Mouse (Mus musculus) intestine, postnatal 0 days (tissue): ENCODE measurements around the gene Bcat1. TPM values are rescaled to one million over a fixed set of nuclear protein-coding genes. Genes with fewer than 3 reads are reported as not detected.
A peak's percentile ranks its signal among the peaks of the same experiment; 100 is the strongest.

Source experiments
- ATAC-seq: fragments of 200-750 bp; cut with Nextera tagmentation; 2 replicates; pipeline ENCODE4 v1.8.0; 2017; ENCODE audit warnings: mild to moderate bottlenecking, moderate TSS enrichment, moderate library complexity
- H3K27ac ChIP-seq: fragments of 300-500 bp; sonication (generic); 2 replicates; pipeline ENCODE4 v1.5.1; 2014; ENCODE audit warnings: mild to moderate bottlenecking, low read depth, low read length, moderate library complexity
- H3K27me3 ChIP-seq: fragments of 300-500 bp; sonication (generic); replicated peaks from 2 replicates; pipeline ENCODE4 v1.6.1; 2014; ENCODE audit warnings: low read length, mixed read lengths; ENCODE audit not compliant: control insufficient read depth, insufficient read depth
- H3K36me3 ChIP-seq: fragments of 300-500 bp; sonication (generic); 2 replicates; pipeline ENCODE4 v1.6.1; 2014; ENCODE audit warnings: mild to moderate bottlenecking, moderate library complexity; ENCODE audit not compliant: control insufficient read depth, insufficient read depth
- H3K4me1 ChIP-seq: fragments of 300-500 bp; sonication (generic); replicated peaks from 2 replicates; pipeline ENCODE4 v1.6.1; 2014; ENCODE audit warnings: antibody characterized with exemption, low read length, mixed read lengths; ENCODE audit not compliant: control insufficient read depth, insufficient read depth
- H3K4me2 ChIP-seq: fragments of 300-500 bp; sonication (generic); replicated peaks from 2 replicates; pipeline ENCODE4 v1.6.1; 2014; ENCODE audit warnings: low read depth, mild to moderate bottlenecking, moderate library complexity
- H3K4me3 ChIP-seq: fragments of 300-500 bp; sonication (generic); 2 replicates; pipeline ENCODE4 v1.5.1; 2014; ENCODE audit warnings: low read depth, low read length
- H3K9ac ChIP-seq: fragments of 300-500 bp; sonication (generic); 2 replicates; pipeline ENCODE4 v1.6.1; 2014; ENCODE audit warnings: mild to moderate bottlenecking, low read depth, low read length
- H3K9me3 ChIP-seq: fragments of 300-500 bp; sonication (generic); 2 replicates; pipeline ENCODE4 v1.6.1; 2016; ENCODE audit warnings: mixed run types; ENCODE audit not compliant: control insufficient read depth
- CTCF ChIP-seq: sonication (generic); IDR thresholded peaks from 2 replicates; pipeline ENCODE4 v1.5.1; 2016; ENCODE audit warnings: low read depth, mild to moderate bottlenecking, control low read depth, antibody characterized with exemption, moderate library complexity
- WGBS: fragments of 180-500 bp; shearing (Covaris S2); extraction: QIAGEN DNeasy Blood & Tissue Kit; methylation state at CpG from one replicate; pipeline ENCODE4 v1.1.7; 2014; 5-methylcytosine and 5-hydroxymethylcytosine counted together
- polyA plus RNA-seq: library from polyadenylated mRNA; unstranded; fragments of >200 nt; fragmentation: Nextera tagmentation; extraction: Ambion mirVana; gene quantifications from 2 replicates; pipeline ENCODE4 v1.2.1, GENCODE M21; 2015

The Bcat1 gene
- polyA plus RNA-seq, 1 experiment from 2014 or later = 1.0 TPM

DNA sequence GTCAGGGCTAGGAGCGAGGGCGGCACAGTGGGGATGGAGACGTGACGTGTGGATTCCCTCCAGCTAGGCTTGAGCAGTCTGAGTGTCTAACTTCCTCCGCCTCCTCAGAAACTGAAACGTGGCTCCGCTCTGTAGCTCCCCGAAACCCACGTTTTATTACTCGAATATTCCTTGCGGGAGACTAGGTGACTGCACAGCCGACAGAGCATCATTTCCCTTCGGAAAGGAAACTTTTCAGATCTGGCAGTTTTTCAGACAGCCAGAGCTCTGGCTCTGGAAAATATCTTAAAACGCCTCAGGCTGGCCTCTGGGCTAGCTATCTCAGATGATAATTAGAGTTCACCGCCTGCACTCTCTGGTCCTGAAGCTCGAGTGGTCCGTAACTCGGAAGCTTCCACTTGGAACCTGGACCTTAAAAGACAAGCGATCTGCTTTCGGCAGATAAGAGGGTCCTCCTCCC, 866 bp downstream of the Bcat1 start:
- 1% methylated on average over 20 of the region's 20 CpGs for WGBS
- no peak overlapping the region for H3K9ac ChIP-seq
- no peaks in the 10 kb centered on the region for H3K9me3 ChIP-seq
- no peaks in the 10 kb centered on the region for H3K36me3 ChIP-seq
- no peak for ATAC-seq
- 0 out of 2 replicates have a peak, but pooled peaks cover 3% of the 10 kb centered on the region for H3K4me1 ChIP-seq
- H3K4me2 ChIP-seq = peak overlapping the region; percentile 63
- no peak overlapping the region for H3K27ac ChIP-seq
- TF ChIP-seq CTCF = no peak
- H3K27me3 ChIP-seq = peaks cover 21% of the 10 kb centered on the region
- peak overlapping the region; percentile 33 for H3K4me3 ChIP-seq

DNA sequence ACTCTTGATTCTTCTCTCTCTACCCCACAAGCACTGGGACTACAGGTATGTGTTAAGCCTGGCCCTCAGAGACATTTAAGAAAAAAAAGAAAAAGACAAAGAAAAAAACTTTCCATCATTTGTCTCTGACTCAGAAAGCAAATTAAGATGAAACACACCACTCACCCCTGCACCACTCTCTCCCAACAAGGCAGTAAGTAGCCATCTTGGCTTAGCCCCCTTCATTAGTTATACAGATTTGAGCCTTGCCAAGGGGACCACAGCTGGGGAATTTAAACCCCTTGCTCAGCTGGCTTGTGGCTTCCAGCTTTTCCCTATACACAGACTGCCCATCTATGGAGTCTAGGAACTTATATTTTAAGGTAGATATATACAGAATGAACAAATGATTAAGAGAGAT, 1.5 kb downstream of the Bcat1 start:
- no peaks in the 10 kb centered on the region for H3K36me3 ChIP-seq
- H3K9me3 ChIP-seq = no peaks in the 10 kb centered on the region
- 0 out of 2 replicates have a peak, but pooled peaks cover 3% of the 10 kb centered on the region for H3K4me1 ChIP-seq
- no peak overlapping the region for H3K9ac ChIP-seq
- no peak overlapping the region for H3K27ac ChIP-seq
- TF ChIP-seq CTCF = no peak
- H3K4me3 ChIP-seq = no peak overlapping the region
- no peak for ATAC-seq
- H3K27me3 ChIP-seq = peaks cover 21% of the 10 kb centered on the region
- H3K4me2 ChIP-seq = no peak overlapping the region

DNA sequence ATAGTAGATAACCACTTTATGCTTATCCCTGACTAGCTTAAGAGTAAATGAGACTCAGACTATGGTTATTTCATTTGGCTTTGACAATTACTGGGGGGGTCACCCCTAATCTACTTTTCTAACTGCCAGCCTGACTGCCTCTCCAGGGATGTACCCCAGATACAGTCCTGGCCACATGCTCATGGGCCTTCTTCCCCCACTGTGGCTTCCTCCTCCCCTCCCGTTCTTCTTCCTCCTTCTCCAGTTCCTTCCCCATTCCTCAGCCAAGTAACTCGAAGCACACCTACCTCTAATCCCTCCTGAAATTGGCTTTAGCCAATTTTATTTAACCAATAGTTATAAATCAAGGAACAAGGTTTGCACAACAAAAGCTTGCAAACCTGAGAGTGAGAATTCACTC, 6.1 kb downstream of the Bcat1 start:
- no peak overlapping the region for H3K4me2 ChIP-seq
- H3K9me3 ChIP-seq = no peaks in the 10 kb centered on the region
- no peak for TF ChIP-seq CTCF
- WGBS = 67% methylated on average over 2 of the region's 2 CpGs
- H3K4me1 ChIP-seq = no peaks in the 10 kb centered on the region
- no peak for ATAC-seq
- no peak overlapping the region for H3K4me3 ChIP-seq
- H3K27ac ChIP-seq = no peak overlapping the region
- no peaks in the 10 kb centered on the region for H3K36me3 ChIP-seq
- no peak overlapping the region for H3K9ac ChIP-seq
- peaks cover 6% of the 10 kb centered on the region for H3K27me3 ChIP-seq

DNA sequence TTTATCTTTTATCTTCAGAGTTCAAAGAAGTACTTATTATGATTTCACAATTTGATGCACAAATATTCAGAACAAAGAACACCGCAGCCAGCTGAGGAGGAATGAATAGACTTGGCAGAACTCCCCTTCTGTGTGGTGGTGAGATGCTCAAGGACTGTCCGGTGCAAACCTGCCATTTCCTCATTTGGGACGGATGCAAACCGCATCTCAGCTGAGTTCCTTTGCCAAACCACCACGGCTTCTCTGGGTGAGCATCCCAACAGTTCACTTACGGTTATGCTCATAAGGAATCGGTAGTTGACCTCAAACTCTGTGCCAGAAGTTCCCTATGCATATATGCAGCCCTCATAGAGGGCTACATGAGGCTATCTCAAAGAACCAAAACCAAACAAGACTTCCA, 6.6 kb downstream of the Bcat1 start:
- H3K4me3 ChIP-seq = no peak overlapping the region
- no peak for TF ChIP-seq CTCF
- H3K9me3 ChIP-seq = no peaks in the 10 kb centered on the region
- H3K27me3 ChIP-seq = peaks cover 2% of the 10 kb centered on the region; the same call in 1 of the 2 replicates
- ATAC-seq = no peak
- H3K9ac ChIP-seq = no peak overlapping the region
- WGBS = 90% methylated on average over 7 of the region's 7 CpGs
- no peaks in the 10 kb centered on the region for H3K36me3 ChIP-seq
- no peak overlapping the region for H3K27ac ChIP-seq
- no peak overlapping the region for H3K4me2 ChIP-seq
- no peaks in the 10 kb centered on the region for H3K4me1 ChIP-seq

DNA sequence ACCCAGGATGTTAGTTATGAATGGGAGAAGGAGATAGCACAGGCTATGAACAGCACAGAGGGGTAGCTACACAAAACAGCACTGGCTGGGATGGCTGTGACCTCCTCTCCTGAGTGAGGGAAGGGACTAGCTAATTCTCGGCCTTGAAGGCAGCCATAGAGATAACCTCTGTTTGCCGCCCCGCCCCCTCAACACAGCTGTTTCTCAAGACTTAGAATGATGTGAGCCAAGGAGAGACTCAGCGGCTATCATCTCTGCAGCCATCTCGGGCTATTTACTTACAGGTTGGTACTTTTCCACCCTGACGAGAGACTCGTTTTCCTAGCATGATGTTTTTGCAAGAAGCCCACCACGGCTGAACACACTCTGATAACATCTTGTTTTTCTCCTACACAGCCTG, 8.3 kb downstream of the Bcat1 start:
- no peaks in the 10 kb centered on the region for H3K27me3 ChIP-seq
- H3K36me3 ChIP-seq = no peaks in the 10 kb centered on the region
- H3K4me3 ChIP-seq = no peak overlapping the region
- no peak overlapping the region for H3K9ac ChIP-seq
- no peak for TF ChIP-seq CTCF
- no peak for ATAC-seq
- no peak overlapping the region for H3K4me2 ChIP-seq
- WGBS = 66% methylated on average over 8 of the region's 8 CpGs
- H3K4me1 ChIP-seq = no peaks in the 10 kb centered on the region
- H3K9me3 ChIP-seq = no peaks in the 10 kb centered on the region
- H3K27ac ChIP-seq = no peak overlapping the region

DNA sequence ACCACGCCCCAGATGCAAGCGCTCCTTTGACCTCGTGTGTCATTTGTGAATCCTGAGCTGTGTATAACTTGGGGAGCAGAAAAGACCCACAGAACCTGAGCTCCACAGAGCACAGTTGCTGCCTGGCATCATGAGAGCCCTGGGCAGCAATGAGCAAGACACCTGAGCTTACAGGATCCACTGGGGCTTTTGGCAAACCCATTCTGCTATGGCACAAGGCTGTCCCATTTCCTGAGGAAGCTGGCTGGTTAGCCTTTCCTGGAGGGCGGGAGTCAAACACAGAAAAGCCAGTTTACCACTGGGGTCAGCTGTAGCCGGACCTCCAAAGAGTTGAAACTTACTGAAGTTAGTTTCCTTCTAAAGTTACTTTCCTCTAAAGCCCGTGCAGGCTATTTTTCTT, 9.6 kb downstream of the Bcat1 start:
- H3K9me3 ChIP-seq = no peaks in the 10 kb centered on the region
- no peak overlapping the region for H3K4me3 ChIP-seq
- 78% methylated on average over 6 of the region's 6 CpGs for WGBS
- no peak overlapping the region for H3K27ac ChIP-seq
- no peak overlapping the region for H3K9ac ChIP-seq
- no peak overlapping the region for H3K4me2 ChIP-seq
- no peak for ATAC-seq
- H3K36me3 ChIP-seq = no peaks in the 10 kb centered on the region
- no peaks in the 10 kb centered on the region for H3K4me1 ChIP-seq
- no peak for TF ChIP-seq CTCF
- no peaks in the 10 kb centered on the region for H3K27me3 ChIP-seq

DNA sequence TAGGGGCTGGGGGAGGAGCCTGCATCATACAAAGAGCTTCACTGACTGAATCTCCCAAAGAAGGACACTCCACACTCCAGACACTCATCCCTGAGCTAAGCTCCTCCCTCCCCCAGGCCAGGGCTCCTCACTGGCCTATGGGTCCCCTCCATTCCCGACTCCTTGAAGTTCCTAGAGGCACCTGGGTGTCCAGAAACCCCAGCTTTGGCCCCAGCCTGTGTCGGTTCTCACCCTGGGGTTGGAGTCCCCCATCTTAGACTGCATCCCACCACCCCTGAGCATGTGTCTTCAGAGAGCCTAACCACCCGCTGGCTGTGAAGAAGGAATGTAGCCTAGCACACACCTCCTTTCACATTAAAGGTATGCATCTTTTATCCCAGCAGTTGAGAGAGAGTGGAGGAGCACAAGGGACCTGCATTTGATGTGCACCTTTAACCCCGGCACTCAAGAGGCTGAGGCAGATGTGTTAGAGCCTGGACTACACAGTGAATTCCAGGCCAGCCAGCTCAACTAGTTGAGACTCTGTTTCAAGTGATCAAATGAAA, 10.6 kb downstream of the Bcat1 start:
- ATAC-seq = no peak
- Histone ChIP-seq H3K36me3 (no peaks in the 10 kb centered on the region), H3K4me1 (no peaks in the 10 kb centered on the region), H3K9me3 (no peaks in the 10 kb centered on the region), H3K27ac (no peak overlapping the region), H3K27me3 (no peaks in the 10 kb centered on the region), H3K9ac (no peak overlapping the region), H3K4me2 (no peak overlapping the region), H3K4me3 (no peak overlapping the region)
- no peak for TF ChIP-seq CTCF
- 82% methylated on average over 4 of the region's 4 CpGs for WGBS
